Mouse (Mus musculus) brain, embryonic 18.5 days (tissue): ENCODE results near the gene Acsm5.

Experiments
- DNase-seq: peaks from one replicate; pipeline ENCODE4 v3.0.0-alpha.2; 2012; ENCODE audit warnings: low read depth, low spot score

Gene Acsm5

DNA sequence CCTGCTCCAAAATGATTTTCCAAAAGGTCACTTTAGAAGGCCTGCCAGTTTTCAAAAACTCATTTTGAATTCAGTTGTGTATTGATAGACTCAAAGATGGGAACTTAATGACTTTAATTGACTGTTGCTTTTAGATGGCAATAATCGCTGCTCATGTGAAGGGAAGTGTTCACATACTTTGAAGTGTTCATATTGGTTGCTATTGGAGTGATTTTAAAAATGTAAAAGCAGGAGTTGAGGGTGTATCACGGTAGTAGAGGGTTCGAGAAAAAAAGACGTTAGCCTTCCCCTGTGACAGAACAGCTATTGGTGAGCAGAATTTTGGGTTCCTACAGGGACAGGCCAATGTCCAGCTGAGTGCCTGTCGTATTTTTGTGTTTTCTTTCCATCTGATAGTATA, at the start of gene Acsm5:
Gene Acsm5 (plus strand): TSS at position 301 of the 400 bp plus-strand sequence.
- no peak for DNase-seq

DNA sequence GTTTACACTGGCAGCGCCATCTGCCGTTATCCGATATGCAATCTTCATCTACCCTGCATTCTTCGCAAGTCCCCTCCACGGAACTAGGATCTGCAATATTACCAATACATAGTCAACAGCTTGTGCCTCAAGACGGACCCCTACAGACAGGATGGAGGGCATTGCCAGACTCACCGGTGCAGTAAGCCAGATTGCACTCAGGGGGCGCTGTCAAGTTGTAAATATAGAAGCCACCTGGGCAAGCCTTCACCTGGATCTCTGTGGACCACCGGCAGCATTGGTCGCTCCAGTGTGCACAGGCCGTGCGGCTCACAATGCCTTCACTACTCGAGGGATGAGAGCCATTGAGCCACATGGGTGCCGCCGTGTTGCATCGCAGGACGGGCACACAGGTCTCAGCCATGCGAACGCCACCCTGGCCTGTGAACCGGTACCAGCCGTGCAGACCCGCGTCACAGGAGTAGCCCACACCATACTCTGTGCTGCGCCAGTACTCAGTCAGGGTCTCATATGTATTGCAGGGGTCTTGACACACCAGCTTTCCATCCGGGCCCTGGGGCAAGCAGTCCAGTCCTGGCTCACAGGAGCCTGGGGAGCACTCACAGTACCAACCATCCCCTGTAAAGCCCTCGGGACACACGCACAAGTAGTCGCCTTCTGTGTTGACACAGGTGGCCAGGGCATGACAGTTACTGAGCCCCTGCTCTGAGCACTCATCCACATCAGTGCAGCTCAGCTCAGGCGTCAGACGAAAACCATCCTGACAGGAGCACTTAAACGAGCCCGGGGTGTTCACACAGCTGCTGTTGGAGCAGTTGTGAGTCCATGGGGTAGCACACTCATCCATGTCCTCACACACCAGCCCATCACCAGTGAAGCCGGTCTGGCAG, 42.5 kb upstream of the Acsm5 start:
- DNase-seq = no peak

DNA sequence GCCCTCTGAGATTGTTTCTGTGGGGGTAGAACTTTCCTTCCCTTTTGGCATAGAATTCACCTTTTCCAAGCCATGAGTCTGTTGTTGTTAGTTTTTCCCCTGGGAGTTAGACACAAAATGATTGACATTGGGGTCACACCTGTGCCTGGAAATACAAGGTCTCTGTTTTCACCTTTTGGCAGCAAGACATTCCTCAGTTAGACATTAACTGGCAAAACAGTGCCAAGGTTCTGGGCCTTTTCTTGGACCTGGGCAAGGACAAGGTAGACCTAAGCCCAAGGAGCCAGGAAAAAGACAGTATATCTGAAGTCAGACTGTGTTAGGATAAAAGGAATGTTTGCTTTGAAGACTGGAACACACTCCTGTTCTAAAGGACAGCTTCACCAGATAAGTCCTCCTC, 40.0 kb upstream of the Acsm5 start, which contains the start of gene Umod:
Gene Umod (minus strand): TSS at position 27 of the 400 bp plus-strand sequence.
- no peak for DNase-seq

DNA sequence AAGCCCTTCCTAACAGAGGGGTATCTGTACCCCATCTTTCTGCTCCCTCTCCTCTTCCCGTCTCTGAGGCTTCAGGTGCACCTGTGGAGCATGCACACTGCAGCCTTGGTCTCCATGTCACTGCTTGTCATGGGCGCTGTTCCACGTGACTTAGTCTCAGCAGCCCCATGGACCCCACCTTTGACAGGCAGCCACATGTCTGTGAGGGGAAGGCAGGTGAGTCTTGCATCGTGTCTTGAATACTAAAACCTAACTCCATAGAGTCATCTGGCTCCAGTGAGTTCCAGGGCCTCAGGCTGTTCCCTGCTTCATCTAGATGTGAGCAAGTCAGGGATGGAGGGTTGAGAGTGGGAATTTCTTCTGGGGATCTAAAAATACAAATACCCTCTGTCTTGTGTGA, 35.1 kb upstream of the Acsm5 start:
- no peak for DNase-seq

GRCm38 (mm10) chr7:119486683-119487082, 32.6 kb upstream of the Acsm5 start:
- DNase-seq = no peak

DNA sequence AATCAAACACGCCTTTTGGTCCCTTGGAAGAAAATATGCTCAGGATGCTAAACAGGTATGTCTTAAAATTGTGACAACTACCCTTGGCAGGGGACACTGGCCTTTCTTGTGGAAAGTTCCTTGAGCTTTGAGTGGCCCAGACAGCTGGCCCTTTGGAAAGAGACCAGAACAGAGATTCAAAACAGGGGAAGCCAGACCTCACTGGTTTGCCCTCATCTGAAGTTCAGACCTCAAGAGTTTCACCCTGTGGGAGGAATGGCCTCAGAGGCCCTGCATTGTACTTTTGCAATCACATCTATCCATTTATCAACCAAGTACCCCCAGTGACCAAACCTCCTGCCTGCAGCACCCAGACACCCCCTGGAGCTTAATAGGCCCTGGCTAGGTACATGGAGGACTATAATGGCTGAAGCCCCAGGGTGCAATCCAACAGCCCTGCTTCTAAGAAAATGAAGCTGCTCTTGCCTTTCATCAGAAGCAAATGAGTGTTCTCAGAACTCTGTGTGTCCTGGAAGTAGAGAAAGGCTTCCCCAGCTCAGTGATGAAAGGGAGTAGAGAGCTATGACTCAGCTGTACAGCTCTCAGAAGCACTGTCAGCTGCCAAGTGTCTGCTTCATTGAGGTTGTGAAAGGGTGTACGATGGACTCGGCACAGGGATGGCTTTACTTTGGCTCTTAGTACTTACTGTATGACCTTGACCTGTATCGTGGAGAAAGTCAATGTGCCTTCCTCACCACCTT, 29.1 kb upstream of the Acsm5 start:
- DNase-seq = no peak

DNA sequence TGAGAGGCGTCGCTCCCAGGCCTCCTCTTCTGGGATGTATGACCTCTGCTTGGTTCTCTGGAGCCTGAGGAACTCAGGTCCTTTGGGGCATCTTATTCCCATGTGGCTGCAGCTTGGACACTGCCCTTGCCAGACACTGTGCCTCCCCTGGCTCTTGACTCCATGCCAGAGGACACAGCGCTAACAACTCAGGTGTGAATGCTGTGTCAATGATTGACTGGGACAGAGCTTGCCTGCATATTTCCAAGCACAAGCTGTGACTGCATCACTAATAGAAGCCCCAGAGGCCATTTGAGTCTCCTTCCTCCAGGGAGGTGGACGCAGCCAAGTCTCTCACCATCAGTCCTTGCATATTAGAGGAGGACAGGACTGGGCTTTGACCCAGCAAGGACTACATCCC, 8.1 kb upstream of the Acsm5 start:
- DNase-seq = no peak

GRCm38 (mm10) chr7:119513056-119513455, 6.2 kb upstream of the Acsm5 start:
- DNase-seq = no peak

GRCm38 (mm10) chr7:119515492-119516271, 3.6 kb upstream of the Acsm5 start:
- no peak for DNase-seq

GRCm38 (mm10) chr7:119516272-119516558, 3.0 kb upstream of the Acsm5 start:
- DNase-seq = no peak

- DNase-seq = no peak
Measured at GRCm38 (mm10) chr7:119519654-119520053, 391 bp downstream of the Acsm5 start.

GRCm38 (mm10) chr7:119521816-119522215, 2.6 kb downstream of the Acsm5 start:
- DNase-seq = no peak

- no peak for DNase-seq
Measured at GRCm38 (mm10) chr7:119522385-119522784, 3.1 kb downstream of the Acsm5 start.

GRCm38 (mm10) chr7:119523389-119523788, 4.1 kb downstream of the Acsm5 start, which contains the start of gene Pdilt:
Gene Pdilt (minus strand): TSS chr7:119523489.
- DNase-seq = no peak

- DNase-seq = no peak
Measured at GRCm38 (mm10) chr7:119525881-119526281, 6.6 kb downstream of the Acsm5 start.

- DNase-seq = no peak
Measured at GRCm38 (mm10) chr7:119526486-119526885, 7.2 kb downstream of the Acsm5 start.

GRCm38 (mm10) chr7:119527135-119527534, 7.9 kb downstream of the Acsm5 start:
- DNase-seq = no peak

- DNase-seq = no peak
Measured at GRCm38 (mm10) chr7:119527548-119527947, 8.3 kb downstream of the Acsm5 start.

DNA sequence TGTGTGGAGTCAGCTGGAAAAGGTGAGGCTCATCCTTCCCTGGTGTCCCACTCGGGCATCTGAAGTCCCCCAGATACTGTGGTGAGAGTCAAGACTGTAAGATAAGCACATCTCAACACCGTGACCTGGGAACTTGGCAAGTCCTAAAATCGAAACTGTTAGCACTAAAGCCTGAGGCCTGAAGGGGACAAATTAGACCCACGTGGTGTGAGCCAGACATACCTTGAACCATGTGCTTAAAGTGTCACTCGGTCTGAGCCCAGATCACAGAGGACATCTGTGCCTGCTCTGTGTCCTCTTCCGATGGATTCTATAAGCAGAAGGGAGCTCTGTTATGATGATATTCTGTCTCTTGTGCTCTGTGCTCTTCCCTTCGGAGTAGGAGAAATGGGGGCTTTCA, 9.4 kb downstream of the Acsm5 start:
- no peak for DNase-seq

- no peak for DNase-seq
Measured at GRCm38 (mm10) chr7:119532924-119533323, 13.7 kb downstream of the Acsm5 start.

- no peak for DNase-seq
Measured at GRCm38 (mm10) chr7:119534389-119534788, 15.1 kb downstream of the Acsm5 start.

DNA sequence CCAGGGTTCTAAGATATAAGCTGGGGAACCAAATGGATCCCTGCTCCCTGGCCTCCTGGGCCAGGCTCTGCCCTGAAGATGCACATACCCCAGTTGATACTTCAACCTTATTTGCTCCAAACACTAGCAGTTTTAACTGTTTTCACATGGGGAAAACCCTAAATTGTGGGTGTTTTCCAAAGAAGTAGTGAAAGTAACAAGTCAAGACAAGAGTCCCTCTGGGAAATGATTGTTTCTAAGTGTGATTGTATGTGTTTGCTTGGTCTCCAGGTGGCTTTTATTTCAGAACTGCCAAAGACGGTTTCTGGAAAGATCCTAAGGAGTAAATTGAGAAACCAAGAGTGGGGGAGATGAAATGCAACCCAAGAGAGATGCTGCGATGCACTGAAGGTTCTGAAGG, 23.2 kb downstream of the Acsm5 start:
- no peak for DNase-seq
